Mouse (Mus musculus): ENCODE measurements around the gene Elmod3.

DNA sequence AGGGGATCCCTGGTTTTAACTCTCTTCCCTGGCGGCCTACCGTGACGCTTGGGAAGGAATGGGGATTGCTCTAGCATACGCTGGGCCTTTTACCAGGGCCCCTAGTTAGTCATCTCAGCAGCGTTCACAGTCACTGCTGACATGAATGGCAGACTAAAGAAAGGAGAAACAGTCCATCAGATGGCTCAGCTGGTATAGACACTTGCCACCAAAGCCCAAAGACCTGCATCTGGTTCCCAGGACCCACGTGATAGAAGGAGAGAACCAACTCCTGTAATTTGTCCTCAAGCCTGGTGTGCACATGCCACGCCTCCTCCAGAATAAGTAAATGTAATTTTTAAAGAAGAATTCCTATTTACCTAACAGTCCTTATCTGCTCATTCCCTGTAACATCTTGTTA, 52.8 kb downstream of the Elmod3 start:
- no peak for TF ChIP-seq CTCF (IDR thresholded peaks at IDR 0.05; ENCODE audit: extremely low read depth, insufficient read length, insufficient replicate concordance, low read depth, low read length)
- no peak for TF ChIP-seq POLR2A (IDR thresholded peaks at IDR 0.05; ENCODE audit: low read depth, low read length)

Data from small intestine, adult 2 months (tissue).